Mouse (Mus musculus): Measurements from ENCODE around the gene Atp11b.

Atp11b gene

GRCm38 (mm10) chr3:35779748-35780147 lies 25.8 kb downstream of the Atp11b start:
- no peak for DNase-seq (ENCODE audit: low spot score in 2 of 2)

- no peak for DNase-seq (ENCODE audit: low spot score in 2 of 2)
Observed at GRCm38 (mm10) chr3:35802040-35802439, 48.1 kb downstream of the Atp11b start.

GRCm38 (mm10) chr3:35819887-35820286 lies 66.0 kb downstream of the Atp11b start:
- DNase-seq (ENCODE audit: low spot score in 2 of 2), result no peak

GRCm38 (mm10) chr3:35822036-35822435 lies 68.1 kb downstream of the Atp11b start:
- DNase-seq (ENCODE audit: low spot score in 2 of 2), result no peak

GRCm38 (mm10) chr3:35849326-35849725 lies 95.4 kb downstream of the Atp11b start:
- DNase-seq (ENCODE audit: low spot score in 2 of 2), result no peak

- no peak for DNase-seq (ENCODE audit: low spot score in 2 of 2)
Observed at GRCm38 (mm10) chr3:35883267-35883666, 129.4 kb downstream of the Atp11b start.

GRCm38 (mm10) chr3:35889531-35889930 lies 135.6 kb downstream of the Atp11b start:
- DNase-seq (ENCODE audit: low spot score in 2 of 2), result no peak

GRCm38 (mm10) chr3:35891123-35891522 lies 137.2 kb downstream of the Atp11b start:
- no peak for DNase-seq (ENCODE audit: low spot score in 2 of 2)

- DNase-seq (ENCODE audit: low spot score in 2 of 2), result no peak
Observed at GRCm38 (mm10) chr3:35893156-35893555, 139.2 kb downstream of the Atp11b start.

- DNase-seq (ENCODE audit: low spot score in 2 of 2), result no peak
Observed at GRCm38 (mm10) chr3:35897900-35898299, 144.0 kb downstream of the Atp11b start.

GRCm38 (mm10) chr3:35899109-35899508 lies 145.2 kb downstream of the Atp11b start:
- DNase-seq (ENCODE audit: low spot score in 2 of 2), result no peak

GRCm38 (mm10) chr3:35900555-35901204 lies 146.8 kb downstream of the Atp11b start:
- no peak for DNase-seq (ENCODE audit: low spot score in 2 of 2)
